Mouse (Mus musculus) Patski (cell line): Measurements from ENCODE around the gene Ncoa5. TPM values are rescaled to one million over a fixed set of nuclear protein-coding genes. Genes with fewer than 3 reads are reported as not detected.

Experiments used
- ATAC-seq: fragments of 100-300 bp; one replicate; pipeline ENCODE4 v1.8.0; 2021
- CTCF ChIA-PET: fragments of 350-600 bp; sonication (Branson Sonifier 250); formaldehyde crosslinking; loops from one replicate; lab custom pipeline; 2022; ENCODE audit warnings: inconsistent platforms; lab: Charles Lee
- POLR2A ChIA-PET: fragments of 350-600 bp; sonication (Branson Sonifier 250); formaldehyde crosslinking; loops from one replicate; lab custom pipeline; 2022; ENCODE audit warnings: antibody characterized with exemption, inconsistent platforms; lab: Charles Lee
- DNase-seq: peaks from one replicate; pipeline ENCODE4 v3.0.0-alpha.2; 2011; ENCODE audit warnings: low read depth, low spot score
- H3K27me3 ChIP-seq: fragments of 371-371 bp; one replicate; pipeline ENCODE4 v1.5.1; 2021
- CTCF ChIP-seq: fragments of 100-300 bp; IDR thresholded peaks from one replicate; pipeline ENCODE4 v1.5.1; 2021
- in situ Hi-C: fragments of 300-500 bp; cut with MboI; formaldehyde crosslinking; loops from 3 replicates; pipeline ENCODE4 v1.11.1; 2018; ENCODE audit warnings: low pct_unique_long_range_greater_than_20kb, mixed read lengths
- polyA plus RNA-seq: library from polyadenylated mRNA; unstranded; gene quantifications from one replicate; pipeline ENCODE4 v1.2.3, GENCODE M21; 2021

Gene Ncoa5
- polyA plus RNA-seq, 1 experiment from 2014 or later: 40.0 TPM

DNA sequence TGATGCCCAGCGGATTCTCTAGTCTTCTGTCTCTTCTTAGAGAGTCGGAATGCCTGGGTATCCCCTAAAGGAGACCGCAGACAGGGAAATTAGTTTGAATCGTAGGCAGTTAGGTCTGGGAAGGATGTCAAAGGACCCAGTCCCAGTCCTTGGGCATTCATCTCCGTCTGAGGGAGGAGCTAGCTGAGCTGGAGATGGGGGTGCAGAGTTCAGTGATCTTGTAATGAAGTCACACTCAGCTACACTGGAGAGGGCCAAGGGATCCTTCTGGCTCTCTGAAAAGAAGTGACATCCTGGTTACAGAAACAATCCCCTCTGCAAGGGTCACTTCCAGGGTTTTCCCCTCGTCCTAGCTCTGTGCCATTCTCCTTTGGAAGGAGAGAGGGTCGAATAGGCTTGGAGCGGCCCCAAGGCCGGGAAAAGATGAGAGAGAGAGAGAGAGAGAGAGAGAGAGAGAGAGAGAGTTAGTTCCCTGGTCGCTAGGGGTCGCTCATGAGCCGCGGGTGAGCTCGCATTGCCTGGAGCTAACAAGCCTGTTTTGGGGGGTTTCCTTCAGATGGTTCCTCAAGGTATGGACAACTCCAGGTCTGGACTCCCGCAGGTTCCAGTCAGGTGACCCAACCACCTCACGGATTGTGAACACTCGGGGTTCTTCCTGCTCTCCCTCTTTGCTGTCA is 73.0 kb downstream of the Ncoa5 start:
- H3K27me3 ChIP-seq: peaks cover 4% of the 10 kb centered on the region
- TF ChIP-seq CTCF: no peak
- no peak for ATAC-seq
- CTCF ChIA-PET: interaction anchor here (0.7 to 1.5 kb wide), 11 partner anchors 8 to 216 kb away, joined by 3 to 8 read pairs (median 4); no protein-coding TSS in a partner anchor
- DNase-seq: no peak
- POLR2A ChIA-PET: interaction anchor here (0.6 kb wide), 1 partner anchor 112 kb away, joined by 3 read pairs; no protein-coding TSS in a partner anchor
- in situ Hi-C loops: no loop called here

DNA sequence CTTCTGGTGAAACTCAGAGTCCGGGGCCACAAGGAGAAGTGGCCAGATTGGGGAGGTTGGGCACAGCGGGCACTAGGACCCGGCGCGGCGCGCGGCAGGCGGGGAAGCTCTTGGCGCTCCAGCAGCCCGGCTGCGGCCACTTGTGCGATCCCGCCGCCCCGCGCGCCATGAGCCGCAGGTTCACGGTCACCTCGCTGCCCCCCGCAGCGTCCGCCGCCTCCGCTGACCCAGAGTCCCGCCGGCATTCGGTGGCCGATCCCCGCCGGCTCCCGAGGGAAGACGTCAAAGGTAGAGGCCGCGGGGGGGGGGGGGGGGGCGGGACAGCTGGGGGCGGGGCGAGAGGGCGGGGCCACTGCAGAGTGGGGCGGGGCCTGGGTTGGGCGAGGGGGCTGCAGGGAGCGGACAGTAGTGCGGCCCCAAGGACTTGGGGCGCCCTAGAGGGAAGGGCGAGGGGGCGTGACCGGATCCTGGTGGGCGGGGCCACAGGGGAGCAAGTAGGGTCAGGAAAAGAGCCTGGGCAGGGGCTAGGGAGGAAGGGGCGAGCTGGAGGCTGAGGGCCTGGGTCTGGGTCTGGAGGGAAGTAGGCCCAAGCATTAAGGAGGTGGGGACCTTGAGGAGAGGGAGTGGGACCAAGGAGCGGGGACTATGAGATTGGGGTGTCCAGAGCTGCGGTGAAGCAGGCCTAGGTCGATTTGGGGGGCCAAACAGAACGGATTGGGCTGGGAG is 73.8 kb downstream of the Ncoa5 start, which contains the start of gene Slc12a5:
TSS of gene Slc12a5 (plus strand) at position 87 of the 726 bp plus-strand sequence.
- DNase-seq (no peak), ATAC-seq (peak; percentile 68)
- ChIA-PET POLR2A (no interaction called here), CTCF (interaction anchor here (0.7 to 1.5 kb wide), 11 partner anchors 9 to 217 kb away, joined by 3 to 8 read pairs (median 4); no protein-coding TSS in a partner anchor)
- TF ChIP-seq CTCF: no peak
- in situ Hi-C loops: no loop called here
- H3K27me3 ChIP-seq: peaks cover 4% of the 10 kb centered on the region

DNA sequence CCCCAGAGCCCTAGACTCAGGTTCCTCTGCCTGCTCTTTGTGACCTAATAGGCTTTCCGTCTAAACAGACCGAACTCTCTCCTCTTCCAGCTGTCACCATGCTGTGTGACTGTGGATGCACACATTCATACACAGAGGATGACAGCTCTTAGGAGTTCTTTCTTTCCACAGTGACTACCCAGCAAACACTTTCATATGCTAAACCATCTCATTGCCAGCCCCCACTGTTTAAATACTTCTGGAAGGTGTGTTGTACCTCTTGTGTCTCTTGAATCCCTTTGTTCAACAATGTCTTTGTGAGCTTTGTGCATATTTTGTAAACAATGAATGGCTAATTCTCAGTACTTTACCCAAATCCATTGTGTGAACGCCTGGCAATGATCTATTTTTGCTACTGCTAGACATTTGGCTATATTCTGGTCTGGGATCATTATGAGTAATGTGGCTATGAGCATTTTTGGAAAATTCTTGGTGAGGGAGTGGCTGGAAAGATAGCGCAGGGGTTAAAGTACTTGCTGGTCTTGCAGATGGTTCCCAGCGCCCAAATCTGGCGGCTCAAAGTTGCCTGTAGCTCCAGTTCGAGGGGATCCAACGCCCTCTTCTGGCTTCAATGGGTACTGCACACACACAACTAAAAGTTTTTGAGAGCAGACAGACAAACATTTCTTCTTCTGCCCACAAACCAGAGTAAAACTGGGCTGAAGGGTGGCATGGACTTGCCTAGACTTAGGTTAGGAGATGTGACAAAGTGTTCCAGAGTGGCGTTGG is 76.9 kb downstream of the Ncoa5 start:
- ATAC-seq (no peak), DNase-seq (no peak)
- ChIA-PET POLR2A (no interaction called here), CTCF (no interaction called here)
- no peak for TF ChIP-seq CTCF
- H3K27me3 ChIP-seq: no peaks in the 10 kb centered on the region
- in situ Hi-C loops: loop anchor here (10.0 kb wide), 2 partner anchors 307 to 407 kb away; partner anchors contain the start of gene Zfp663

DNA sequence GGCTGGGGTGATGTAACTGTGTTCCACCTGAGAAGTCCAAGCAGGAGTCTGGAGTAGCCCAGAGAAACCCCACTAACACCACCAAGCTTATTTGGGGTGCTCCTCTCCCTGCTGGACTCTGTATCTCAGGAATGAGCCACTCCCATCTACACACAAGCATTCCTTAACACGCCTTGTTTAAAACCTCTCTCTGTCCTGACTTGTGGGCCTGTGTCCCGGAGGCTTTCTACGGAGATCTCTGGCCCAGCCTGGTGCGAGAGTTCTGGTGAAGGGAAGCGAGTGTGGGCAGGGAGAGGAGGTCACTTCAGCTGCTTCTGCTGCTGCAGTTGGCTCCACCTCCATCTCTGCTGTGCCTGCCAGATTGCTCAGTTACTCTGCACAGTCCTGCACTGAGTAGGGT is 78.5 kb downstream of the Ncoa5 start:
- TF ChIP-seq CTCF: no peak
- H3K27me3 ChIP-seq: peaks cover 1% of the 10 kb centered on the region
- POLR2A ChIA-PET: no interaction called here
- no peak for DNase-seq
- ATAC-seq: no peak
- in situ Hi-C loops: loop anchor here (10.0 kb wide), 2 partner anchors 309 to 409 kb away; partner anchors contain the start of gene Zfp663
- CTCF ChIA-PET: no interaction called here

DNA sequence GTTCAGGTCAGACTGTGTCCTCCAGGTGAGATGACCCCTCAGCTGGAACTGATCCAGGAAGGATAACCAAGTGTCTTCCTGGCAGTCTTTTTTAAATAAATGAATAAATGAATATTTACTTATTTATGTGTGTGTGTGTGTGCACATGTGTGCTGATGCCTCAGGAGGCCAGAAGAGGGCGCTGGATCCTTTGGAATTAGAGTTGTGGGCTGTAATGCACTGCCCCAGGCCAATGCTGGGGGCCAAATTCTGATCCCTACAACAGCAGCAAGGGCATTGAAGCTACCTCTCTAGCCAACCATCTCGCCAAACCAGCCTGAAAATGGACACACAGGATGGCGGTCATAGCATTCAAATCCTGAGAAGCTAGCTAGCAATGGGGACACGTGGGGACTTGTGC is 78.9 kb downstream of the Ncoa5 start:
- CTCF ChIA-PET: no interaction called here
- POLR2A ChIA-PET: no interaction called here
- in situ Hi-C loops: loop anchor here (10.0 kb wide), 2 partner anchors 309 to 409 kb away; partner anchors contain the start of gene Zfp663
- no peak for TF ChIP-seq CTCF
- peaks cover 2% of the 10 kb centered on the region for H3K27me3 ChIP-seq
- DNase-seq (no peak), ATAC-seq (no peak)

DNA sequence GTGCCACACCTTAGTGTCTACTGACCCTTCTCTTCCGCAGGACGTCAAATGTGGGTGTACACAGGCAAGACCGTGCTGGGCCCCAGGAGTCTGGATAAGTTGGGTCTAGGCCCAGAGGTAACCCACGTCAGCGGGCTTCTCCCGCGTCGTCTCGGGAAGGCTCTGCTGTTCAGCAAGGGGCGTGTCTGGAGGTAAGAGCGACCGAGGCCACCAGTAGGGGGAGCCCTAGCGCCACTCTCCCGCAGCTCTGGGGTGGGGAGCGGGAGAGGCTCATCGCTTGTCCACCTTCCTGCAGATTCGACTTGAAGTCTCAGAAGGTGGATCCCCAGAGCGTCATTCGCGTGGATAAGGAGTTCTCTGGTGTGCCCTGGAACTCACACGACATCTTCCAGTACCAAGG is 81.4 kb downstream of the Ncoa5 start:
- CTCF ChIA-PET: interaction anchor here (1.0 to 2.3 kb wide), 5 partner anchors 10 to 79 kb away, joined by 3 to 10 read pairs (median 6); no protein-coding TSS in a partner anchor

DNA sequence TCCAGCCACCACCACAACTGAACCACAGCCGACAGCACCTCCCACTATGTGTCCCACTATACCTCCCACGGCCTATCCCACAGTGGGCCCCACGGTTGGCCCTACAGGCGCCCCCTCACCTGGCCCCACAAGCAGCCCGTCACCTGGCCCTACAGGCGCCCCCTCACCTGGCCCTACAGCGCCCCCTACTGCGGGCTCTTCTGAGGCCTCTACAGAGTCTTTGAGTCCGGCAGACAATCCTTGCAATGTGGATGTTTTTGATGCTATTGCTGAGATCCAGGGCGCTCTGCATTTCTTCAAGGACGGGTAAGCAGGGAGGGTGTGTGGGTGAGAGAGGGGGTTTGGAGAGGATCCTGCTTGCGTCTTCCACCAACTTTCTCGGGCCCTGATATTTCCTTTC is 82.2 kb downstream of the Ncoa5 start:
- CTCF ChIA-PET: interaction anchor here (0.6 to 2.3 kb wide), 8 partner anchors 9 to 80 kb away, joined by 3 to 10 read pairs (median 6); partner anchors contain the start of gene Slc12a5
- in situ Hi-C loops: loop anchor here (10.0 kb wide), 2 partner anchors 312 to 412 kb away; partner anchors contain the start of gene Zfp663
- peaks cover 26% of the 10 kb centered on the region for H3K27me3 ChIP-seq
- ATAC-seq: no peak
- POLR2A ChIA-PET: no interaction called here
- DNase-seq: no peak
- TF ChIP-seq CTCF: no peak

More for the DNA sequence above, 81.4 kb downstream of the Ncoa5 start:
- peak; percentile 34 for ATAC-seq
- in situ Hi-C loops: loop anchor here (10.0 kb wide), 2 partner anchors 312 to 412 kb away; partner anchors contain the start of gene Zfp663
- TF ChIP-seq CTCF: no peak
- POLR2A ChIA-PET: no interaction called here
- peaks cover 24% of the 10 kb centered on the region for H3K27me3 ChIP-seq
- DNase-seq: no peak

DNA sequence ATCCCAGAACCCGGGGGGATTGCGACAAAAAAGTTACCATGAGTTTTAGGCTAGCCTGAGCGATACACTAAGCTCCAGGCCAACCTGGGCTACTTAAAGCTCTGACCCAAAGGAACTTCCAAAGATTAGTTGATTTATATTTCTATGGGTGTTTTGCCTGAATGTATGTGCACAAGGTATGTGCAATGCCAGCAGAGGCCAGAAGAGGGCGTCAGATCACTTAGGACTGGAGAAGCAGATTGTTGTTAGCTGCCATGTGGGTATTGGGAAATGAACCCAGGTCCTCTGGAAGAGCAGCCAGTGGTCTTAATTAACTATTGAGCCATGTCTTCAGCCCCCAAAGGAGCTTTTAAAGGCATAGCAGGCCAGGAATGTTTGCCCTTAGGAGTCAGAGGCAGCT is 82.9 kb downstream of the Ncoa5 start:
- ATAC-seq (no peak), DNase-seq (no peak)
- ChIA-PET CTCF (interaction anchor here (0.6 to 1.4 kb wide), 5 partner anchors 10 to 85 kb away, joined by 3 to 8 read pairs (median 4); partner anchors contain the start of gene Slc12a5), POLR2A (no interaction called here)
- TF ChIP-seq CTCF: no peak
- in situ Hi-C loops: loop anchor here (10.0 kb wide), 2 partner anchors 313 to 413 kb away; partner anchors contain the start of gene Zfp663
- H3K27me3 ChIP-seq: peaks cover 26% of the 10 kb centered on the region

DNA sequence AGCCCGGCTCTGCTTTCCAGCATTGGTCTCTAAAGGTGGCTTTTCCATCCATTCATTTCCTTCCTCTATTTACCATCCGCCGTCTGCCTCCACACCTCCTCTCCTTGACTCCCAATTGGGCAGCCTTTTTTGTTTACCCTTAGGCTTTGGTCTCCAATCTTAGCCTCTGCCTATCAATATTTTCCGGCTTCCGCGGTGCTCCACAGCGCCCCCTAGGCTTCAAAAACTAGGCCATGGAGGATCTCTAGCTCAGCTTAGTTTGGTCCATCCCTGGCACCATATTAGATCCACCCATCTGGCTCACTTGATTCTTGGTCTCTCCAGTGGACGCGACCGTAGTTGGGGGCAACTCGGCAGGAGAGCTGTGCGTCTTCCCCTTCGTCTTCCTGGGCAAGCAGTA is 84.2 kb downstream of the Ncoa5 start:
- no peak for TF ChIP-seq CTCF
- DNase-seq (no peak), ATAC-seq (no peak)
- ChIA-PET CTCF (no interaction called here), POLR2A (no interaction called here)
- in situ Hi-C loops: loop anchor here (10.0 kb wide), 2 partner anchors 314 to 414 kb away; partner anchors contain the start of gene Zfp663
- peaks cover 26% of the 10 kb centered on the region for H3K27me3 ChIP-seq

Other genes with a start within 250 kb of the Ncoa5 start
- 50.3 TPM for gene Snx21, start 249.0 kb downstream of the Ncoa5 start, polyA plus RNA-seq
- gene Acot8, start 230.0 kb downstream of the Ncoa5 start, polyA plus RNA-seq: 23.3 TPM
- gene Zswim3, start 229.8 kb downstream of the Ncoa5 start, polyA plus RNA-seq: 6.8 TPM
- 13.2 TPM for gene Zswim1, start 212.2 kb downstream of the Ncoa5 start, polyA plus RNA-seq
- 0.14 TPM for gene Spata25, start 206.3 kb downstream of the Ncoa5 start, polyA plus RNA-seq
- 479 TPM for gene Ctsa, start 202.0 kb downstream of the Ncoa5 start, polyA plus RNA-seq
- gene Neurl2, start 201.4 kb downstream of the Ncoa5 start, polyA plus RNA-seq: 2.6 TPM
- 9.4 TPM for gene Pltp, start 177.2 kb downstream of the Ncoa5 start, polyA plus RNA-seq
- gene Pcif1, start 155.6 kb downstream of the Ncoa5 start, polyA plus RNA-seq: 38.7 TPM
- gene Zfp335, start 123.1 kb downstream of the Ncoa5 start, polyA plus RNA-seq: 19.0 TPM
- gene Mmp9, start 94.1 kb downstream of the Ncoa5 start, polyA plus RNA-seq: 0.12 TPM
- gene Slc12a5, start 74.1 kb downstream of the Ncoa5 start, polyA plus RNA-seq: 3.9 TPM
- 0.39 TPM for gene Cd40, start 20.8 kb upstream of the Ncoa5 start, polyA plus RNA-seq
- gene 1700025C18Rik, start 55.9 kb upstream of the Ncoa5 start, polyA plus RNA-seq: not detected
- not detected for gene Cdh22, start 200.0 kb upstream of the Ncoa5 start, polyA plus RNA-seq